Mouse (Mus musculus) myocyte (in vitro differentiated cells): ENCODE results near the gene Tfeb. TPM values are rescaled to one million over a fixed set of nuclear protein-coding genes. Genes with fewer than 3 reads are reported as not detected.

ENCODE experiments used
- H3K27me3 ChIP-seq: one replicate; pipeline ENCODE4 v1.6.1; 2011; ENCODE audit not compliant: control insufficient read depth, insufficient read depth, insufficient read length
- H3K36me3 ChIP-seq: one replicate; pipeline ENCODE4 v1.6.1; 2011; ENCODE audit not compliant: control insufficient read depth, insufficient read depth
- H3K4me2 ChIP-seq: one replicate; pipeline ENCODE4 v1.6.1; 2011; ENCODE audit warnings: low read depth, control low read depth
- H3K4me3 ChIP-seq: one replicate; pipeline ENCODE4 v1.5.1; 2011; ENCODE audit warnings: mild to moderate bottlenecking, control low read depth, moderate library complexity
- H3K79me2 ChIP-seq: one replicate; pipeline ENCODE4 v1.6.1; 2011; ENCODE audit not compliant: control insufficient read depth, insufficient read depth
- H3ac ChIP-seq: one replicate; pipeline ENCODE4 v1.6.1; 2011; ENCODE audit not compliant: control insufficient read depth, insufficient read length
- CEBPB ChIP-seq: IDR thresholded peaks from 2 replicates; pipeline ENCODE4 v1.6.1; 2011; ENCODE audit warnings: mild to moderate bottlenecking, moderate library complexity; ENCODE audit not compliant: poor library complexity, insufficient read depth, severe bottlenecking
- E2F4 ChIP-seq: IDR thresholded peaks from one replicate; pipeline ENCODE4 v1.6.1; 2011; ENCODE audit warnings: mild to moderate bottlenecking, control low read depth, moderate library complexity; ENCODE audit not compliant: insufficient read depth
- MAX ChIP-seq: IDR thresholded peaks from one replicate; pipeline ENCODE4 v1.6.1; 2011; ENCODE audit warnings: low read depth, mild to moderate bottlenecking, control low read depth
- MYOD1 ChIP-seq, 3 experiments: IDR thresholded peaks; one replicate each; pipeline ENCODE4 v1.6.1; 2011; ENCODE audit warnings: control low read depth in 2 of 3, low read depth in 2 of 3, mild to moderate bottlenecking in 2 of 3, moderate library complexity in 1 of 3; ENCODE audit not compliant: insufficient read length in 2 of 3, control insufficient read depth in 1 of 3
- MYOG ChIP-seq, 3 experiments: IDR thresholded peaks; one replicate each; pipeline ENCODE4 v1.6.1; 2011; ENCODE audit warnings: control low read depth in 2 of 3, low read depth in 2 of 3, mild to moderate bottlenecking in 2 of 3; ENCODE audit not compliant: insufficient read length in 2 of 3, control insufficient read depth in 1 of 3, insufficient read depth in 1 of 3
- POLR2A ChIP-seq: IDR thresholded peaks from one replicate; pipeline ENCODE4 v1.6.1; 2011; ENCODE audit warnings: low read depth, mild to moderate bottlenecking, control low read depth, moderate library complexity; ENCODE audit not compliant: insufficient read length
- POLR2AphosphoS2 ChIP-seq: IDR thresholded peaks from one replicate; pipeline ENCODE4 v1.6.1; 2011; ENCODE audit warnings: low read depth, control low read depth; ENCODE audit not compliant: insufficient read length
- REST ChIP-seq: IDR thresholded peaks from one replicate; pipeline ENCODE4 v1.6.1; 2011; ENCODE audit warnings: mild to moderate bottlenecking, control low read depth, moderate library complexity; ENCODE audit not compliant: insufficient read depth, insufficient read length
- SRF ChIP-seq: IDR thresholded peaks from one replicate; pipeline ENCODE4 v1.6.1; 2011; ENCODE audit warnings: low read depth; ENCODE audit not compliant: control insufficient read depth, insufficient read length
- TCF12 ChIP-seq: IDR thresholded peaks from one replicate; pipeline ENCODE4 v1.6.1; 2011; ENCODE audit warnings: mild to moderate bottlenecking, control low read depth; ENCODE audit not compliant: poor library complexity, insufficient read depth, severe bottlenecking
- TCF3 ChIP-seq: IDR thresholded peaks from one replicate; pipeline ENCODE4 v1.6.1; 2011; ENCODE audit warnings: low read depth, control low read depth; ENCODE audit not compliant: insufficient read length
- USF1 ChIP-seq: IDR thresholded peaks from one replicate; pipeline ENCODE4 v1.6.1; 2011; ENCODE audit warnings: low read depth, mild to moderate bottlenecking, control low read depth, moderate library complexity
- polyA plus RNA-seq: library from polyadenylated mRNA; unstranded; fragments of >200 nt; fragmentation: generic; extraction: Trizol; gene quantifications from one replicate; pipeline ENCODE4 v1.2.1, GENCODE M21; 2012; ENCODE audit warnings: missing spikeins

Gene Tfeb
- polyA plus RNA-seq, 1 experiment = 16.5 TPM

DNA sequence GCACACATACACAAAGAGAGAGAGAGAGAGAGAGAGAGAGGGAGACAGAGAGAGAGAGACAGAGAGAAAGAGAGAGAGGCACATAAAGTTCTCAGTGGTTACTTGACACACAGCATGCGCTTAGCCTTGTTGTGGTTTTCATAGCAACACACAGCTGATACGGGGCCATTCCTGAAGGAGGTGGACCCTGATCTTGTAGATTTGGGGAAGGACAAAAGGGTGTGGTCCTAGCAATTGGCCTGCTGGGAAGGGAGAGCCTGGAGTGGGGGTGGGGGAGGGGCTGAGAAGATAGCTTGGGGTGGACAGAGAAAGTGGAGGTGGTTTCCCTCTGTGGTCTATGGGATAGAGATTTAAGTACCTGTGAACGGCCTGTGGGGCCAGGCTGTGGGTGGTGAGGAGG lies 26.8 kb upstream of the Tfeb start:
- H3K79me2 ChIP-seq = no peaks in the 10 kb centered on the region
- no peaks in the 10 kb centered on the region for H3K36me3 ChIP-seq
- TF ChIP-seq CEBPB (no peak), TCF12 (no peak), MAX (no peak), USF1 (no peak), MYOD1 (IDR thresholded peaks at IDR 0.05; ENCODE audit: control insufficient read depth in 1 of 3, insufficient read length in 2 of 3, low read depth in 2 of 3) (no peak), TCF3 (no peak)
- no peak overlapping the region for H3ac ChIP-seq
- H3K4me2 ChIP-seq = no peak overlapping the region
- H3K27me3 ChIP-seq = peaks cover 38% of the 10 kb centered on the region
- no peak overlapping the region for H3K4me3 ChIP-seq

GRCm38 (mm10) chr17:47711883-47712282 lies 24.9 kb upstream of the Tfeb start:
- H3K79me2 ChIP-seq = no peaks in the 10 kb centered on the region
- H3ac ChIP-seq = no peak overlapping the region
- H3K27me3 ChIP-seq = peaks cover 56% of the 10 kb centered on the region
- H3K36me3 ChIP-seq = no peaks in the 10 kb centered on the region
- no peak overlapping the region for H3K4me2 ChIP-seq
- TF ChIP-seq MYOD1 (IDR thresholded peaks at IDR 0.05; ENCODE audit: control insufficient read depth in 1 of 3, insufficient read length in 2 of 3, low read depth in 2 of 3) = no peak
- TF ChIP-seq SRF = no peak
- TF ChIP-seq MAX = no peak
- TF ChIP-seq POLR2A = no peak
- no peak for TF ChIP-seq REST
- TF ChIP-seq POLR2AphosphoS2 = no peak
- TF ChIP-seq CEBPB = no peak
- TF ChIP-seq USF1 = no peak
- TF ChIP-seq E2F4 = no peak
- TF ChIP-seq TCF3 = no peak
- no peak for TF ChIP-seq TCF12
- H3K4me3 ChIP-seq = no peak overlapping the region

DNA sequence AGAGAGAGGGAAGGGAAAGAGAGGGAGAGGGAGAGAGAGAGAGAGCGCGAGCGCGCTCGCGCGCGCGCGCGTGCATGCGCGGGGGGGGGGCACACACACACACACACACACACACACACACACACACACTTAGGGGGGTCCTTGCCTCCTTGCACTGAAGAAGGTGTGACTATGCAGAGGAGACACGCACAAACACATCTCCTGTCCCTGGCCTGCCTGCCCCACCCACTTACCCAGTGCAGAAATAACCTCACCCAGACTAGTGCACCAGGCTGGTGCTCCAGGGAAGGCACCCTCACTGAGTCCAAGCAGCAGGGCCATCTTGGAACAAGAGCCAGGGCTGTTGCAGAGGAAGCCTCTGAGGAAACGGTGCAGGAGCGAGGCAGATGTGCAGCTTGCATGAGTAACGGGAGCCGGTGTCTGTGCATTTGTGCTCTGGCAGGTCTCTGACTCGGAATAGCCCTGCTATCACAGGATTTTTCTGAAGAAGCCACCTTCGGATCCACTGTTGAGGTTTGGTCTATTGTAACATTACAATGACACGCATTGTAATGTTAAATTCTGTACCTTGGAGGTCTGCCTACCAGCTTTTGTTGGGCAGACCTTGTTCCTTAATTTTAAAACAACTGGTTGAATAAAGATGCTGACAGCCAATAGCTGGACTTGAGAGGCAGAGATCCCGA lies 23.8 kb upstream of the Tfeb start:
- Histone ChIP-seq H3K27me3 (peaks cover 45% of the 10 kb centered on the region), H3K36me3 (no peaks in the 10 kb centered on the region), H3ac (no peak overlapping the region), H3K4me2 (no peak overlapping the region), H3K79me2 (no peaks in the 10 kb centered on the region), H3K4me3 (no peak overlapping the region)
- TF ChIP-seq CEBPB (no peak), TCF12 (no peak), MAX (no peak), TCF3 (no peak), USF1 (no peak), E2F4 (no peak), MYOG (IDR thresholded peaks at IDR 0.05; ENCODE audit: control insufficient read depth in 1 of 3, insufficient read depth in 1 of 3, insufficient read length in 2 of 3, low read depth in 2 of 3) (no peak)

- no peaks in the 10 kb centered on the region for H3K79me2 ChIP-seq
- H3K36me3 ChIP-seq = no peaks in the 10 kb centered on the region
- TF ChIP-seq POLR2AphosphoS2 = no peak
- H3K4me2 ChIP-seq = no peak overlapping the region
- H3ac ChIP-seq = no peak overlapping the region
- H3K27me3 ChIP-seq = peaks cover 39% of the 10 kb centered on the region
- H3K4me3 ChIP-seq = no peak overlapping the region
These were observed 21.8 kb upstream of the Tfeb start for GRCm38 (mm10) chr17:47715037-47715436.

- H3K79me2 ChIP-seq = no peaks in the 10 kb centered on the region
- H3K4me2 ChIP-seq = no peak overlapping the region
- H3K27me3 ChIP-seq = peaks cover 34% of the 10 kb centered on the region
- no peak for TF ChIP-seq SRF
- TF ChIP-seq MYOG (IDR thresholded peaks at IDR 0.05; ENCODE audit: control insufficient read depth in 1 of 3, insufficient read depth in 1 of 3, insufficient read length in 2 of 3, low read depth in 2 of 3) = no peak
- TF ChIP-seq E2F4 = no peak
- no peak overlapping the region for H3ac ChIP-seq
- no peak overlapping the region for H3K4me3 ChIP-seq
- no peaks in the 10 kb centered on the region for H3K36me3 ChIP-seq
These were observed 15.6 kb upstream of the Tfeb start for GRCm38 (mm10) chr17:47721183-47721582.

DNA sequence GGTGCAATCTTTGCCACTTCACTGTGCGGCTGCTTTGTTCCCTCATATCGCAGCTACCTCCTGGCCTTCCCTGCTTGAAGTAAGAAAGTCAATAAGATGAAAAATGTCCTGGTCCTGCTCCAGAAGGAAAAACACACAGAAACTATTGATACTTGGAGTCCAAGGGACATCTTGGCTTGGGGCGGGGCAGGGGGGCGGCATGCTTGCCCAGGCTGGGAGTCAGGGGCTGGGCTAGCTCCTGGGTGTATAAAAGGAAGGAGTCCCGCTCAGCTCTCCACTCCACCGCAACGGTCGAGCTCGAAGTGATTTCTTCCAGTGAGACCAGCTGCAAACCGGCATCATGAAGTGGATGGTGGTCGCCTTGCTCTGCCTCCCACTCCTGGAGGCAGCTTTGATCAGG lies 10.3 kb upstream of the Tfeb start, which contains the start of gene Pgc:
Gene Pgc, plus strand, starts transcription at position 277 of the 400 bp plus-strand sequence.
- no peaks in the 10 kb centered on the region for H3K36me3 ChIP-seq
- TF ChIP-seq REST (no peak), SRF (no peak), POLR2AphosphoS2 (no peak), MAX (no peak), CEBPB (no peak), E2F4 (no peak)
- peaks cover 35% of the 10 kb centered on the region for H3K27me3 ChIP-seq
- H3K4me3 ChIP-seq = no peak within 1 kb of the TSS
- H3K79me2 ChIP-seq = no peaks in the 10 kb centered on the region
- H3ac ChIP-seq = no peak within 1 kb of the TSS
- no peak within 1 kb of the TSS for H3K4me2 ChIP-seq
